Mouse (Mus musculus): ENCODE results near the gene Fignl1. TPM values are rescaled to one million over a fixed set of nuclear protein-coding genes. Genes with fewer than 3 reads are reported as not detected.
A peak's percentile ranks its signal among the peaks of the same experiment; 100 is the strongest.

Fignl1 gene
- polyA plus RNA-seq, 1 experiment from 2014 or later = 101 TPM

DNA sequence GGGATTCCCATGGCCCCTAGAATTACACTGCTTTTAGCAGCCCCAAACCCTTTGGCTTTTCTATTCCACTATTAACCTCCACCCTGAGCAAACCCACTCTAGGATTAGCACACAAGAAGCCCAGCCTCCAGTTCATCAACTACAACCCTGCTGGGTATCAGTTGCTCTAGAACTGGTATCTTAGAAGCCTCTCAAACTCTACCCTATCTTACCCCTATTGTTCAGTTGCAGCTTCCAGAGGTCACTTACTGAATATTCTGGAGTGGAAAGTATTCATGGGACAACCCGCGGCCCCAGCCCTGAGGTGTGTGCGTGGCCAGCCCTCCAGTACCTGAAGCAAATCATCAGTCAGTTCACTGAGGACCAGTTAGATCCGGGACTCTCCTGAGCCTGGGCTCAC lies 34.4 kb downstream of the Fignl1 start:
- no peak overlapping the region for H3K4me2 ChIP-seq (ENCODE audit: low read depth, low read length, severe bottlenecking)
- no peaks in the 10 kb centered on the region for H3K36me3 ChIP-seq (ENCODE audit: control insufficient read depth, insufficient read depth, low read length)
- no peak overlapping the region for H3K27ac ChIP-seq (ENCODE audit: low read depth, low read length)
- H3K4me1 ChIP-seq (replicated peaks; ENCODE audit: control insufficient read depth, insufficient read depth, low read length) = no peaks in the 10 kb centered on the region
- H3K4me3 ChIP-seq (ENCODE audit: low read depth, low read length) = no peak overlapping the region
- WGBS = 88% methylated on average over 4 of the region's 4 CpGs
- ATAC-seq (replicated peaks; ENCODE audit: low FRiP score) = no peak
- H3K27me3 ChIP-seq (ENCODE audit: control insufficient read depth, insufficient read depth, low read length) = no peaks in the 10 kb centered on the region
- no peak overlapping the region for H3K9ac ChIP-seq (ENCODE audit: low read length)
- H3K9me3 ChIP-seq (ENCODE audit: control insufficient read depth, low read length) = no peaks in the 10 kb centered on the region
- no peak for DNase-seq (ENCODE audit: low spot score)

DNA sequence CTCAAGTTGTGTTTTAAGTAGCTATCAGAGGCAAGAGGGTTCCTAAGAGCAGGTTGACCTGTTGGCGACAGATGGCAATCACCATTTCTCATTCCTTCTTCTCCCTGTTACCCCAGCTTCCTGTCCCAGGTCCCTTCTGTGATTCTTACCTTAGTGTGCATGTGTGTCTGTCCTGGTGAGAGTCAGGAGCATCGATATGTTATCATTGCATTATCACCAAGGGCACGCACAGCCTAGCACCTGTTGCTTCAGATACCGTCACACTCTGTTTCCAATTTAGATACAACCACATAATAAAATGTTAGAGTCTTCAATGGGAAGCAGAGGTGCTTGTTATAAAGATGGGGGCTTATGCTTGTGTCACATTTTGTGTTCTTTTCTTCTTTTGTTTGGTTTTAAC lies 36.6 kb downstream of the Fignl1 start:
- H3K4me2 ChIP-seq (ENCODE audit: low read depth, low read length, severe bottlenecking) = no peak overlapping the region
- no peak for DNase-seq (ENCODE audit: low spot score)
- WGBS = 92% methylated on average over 4 of the region's 4 CpGs
- H3K27ac ChIP-seq (ENCODE audit: low read depth, low read length) = no peak overlapping the region
- H3K36me3 ChIP-seq (ENCODE audit: control insufficient read depth, insufficient read depth, low read length) = no peaks in the 10 kb centered on the region
- no peak for ATAC-seq (replicated peaks; ENCODE audit: low FRiP score)
- no peaks in the 10 kb centered on the region for H3K27me3 ChIP-seq (ENCODE audit: control insufficient read depth, insufficient read depth, low read length)
- H3K9ac ChIP-seq (ENCODE audit: low read length) = no peak overlapping the region
- H3K9me3 ChIP-seq (ENCODE audit: control insufficient read depth, low read length) = no peaks in the 10 kb centered on the region
- no peaks in the 10 kb centered on the region for H3K4me1 ChIP-seq (replicated peaks; ENCODE audit: control insufficient read depth, insufficient read depth, low read length)
- H3K4me3 ChIP-seq (ENCODE audit: low read depth, low read length) = no peak overlapping the region

GRCm38 (mm10) chr11:11770691-11771090 lies 38.1 kb downstream of the Fignl1 start:
- H3K4me1 ChIP-seq (replicated peaks; ENCODE audit: control insufficient read depth, insufficient read depth, low read length) = no peaks in the 10 kb centered on the region
- H3K9me3 ChIP-seq (ENCODE audit: control insufficient read depth, low read length) = no peaks in the 10 kb centered on the region
- no peaks in the 10 kb centered on the region for H3K27me3 ChIP-seq (ENCODE audit: control insufficient read depth, insufficient read depth, low read length)
- H3K9ac ChIP-seq (ENCODE audit: low read length) = no peak overlapping the region
- no peaks in the 10 kb centered on the region for H3K36me3 ChIP-seq (ENCODE audit: control insufficient read depth, insufficient read depth, low read length)
- no peak for ATAC-seq (replicated peaks; ENCODE audit: low FRiP score)
- H3K4me3 ChIP-seq (ENCODE audit: low read depth, low read length) = no peak overlapping the region
- H3K4me2 ChIP-seq (ENCODE audit: low read depth, low read length, severe bottlenecking) = no peak overlapping the region
- H3K27ac ChIP-seq (ENCODE audit: low read depth, low read length) = no peak overlapping the region
- no peak for DNase-seq (ENCODE audit: low spot score)
- 93% methylated on average over 3 of the region's 3 CpGs for WGBS

GRCm38 (mm10) chr11:11769281-11769680 lies 39.5 kb downstream of the Fignl1 start:
- H3K36me3 ChIP-seq (ENCODE audit: control insufficient read depth, insufficient read depth, low read length) = no peaks in the 10 kb centered on the region
- H3K27ac ChIP-seq (ENCODE audit: low read depth, low read length) = no peak overlapping the region
- no peak overlapping the region for H3K4me2 ChIP-seq (ENCODE audit: low read depth, low read length, severe bottlenecking)
- no peaks in the 10 kb centered on the region for H3K4me1 ChIP-seq (replicated peaks; ENCODE audit: control insufficient read depth, insufficient read depth, low read length)
- ATAC-seq (replicated peaks; ENCODE audit: low FRiP score) = 0 out of 2 replicates have a peak, but pooled peaks have one; percentile 5
- no peak for DNase-seq (ENCODE audit: low spot score)
- 92% methylated on average over 20 of the region's 20 CpGs for WGBS
- no peaks in the 10 kb centered on the region for H3K9me3 ChIP-seq (ENCODE audit: control insufficient read depth, low read length)
- H3K27me3 ChIP-seq (ENCODE audit: control insufficient read depth, insufficient read depth, low read length) = no peaks in the 10 kb centered on the region
- no peak overlapping the region for H3K4me3 ChIP-seq (ENCODE audit: low read depth, low read length)
- H3K9ac ChIP-seq (ENCODE audit: low read length) = no peak overlapping the region

GRCm38 (mm10) chr11:11768057-11768456 lies 40.7 kb downstream of the Fignl1 start:
- Histone ChIP-seq H3K4me3 (ENCODE audit: low read depth, low read length) (no peak overlapping the region), H3K27me3 (ENCODE audit: control insufficient read depth, insufficient read depth, low read length) (no peaks in the 10 kb centered on the region), H3K9me3 (ENCODE audit: control insufficient read depth, low read length) (no peaks in the 10 kb centered on the region), H3K36me3 (ENCODE audit: control insufficient read depth, insufficient read depth, low read length) (no peaks in the 10 kb centered on the region), H3K4me2 (ENCODE audit: low read depth, low read length, severe bottlenecking) (no peak overlapping the region), H3K9ac (ENCODE audit: low read length) (no peak overlapping the region), H3K4me1 (replicated peaks; ENCODE audit: control insufficient read depth, insufficient read depth, low read length) (no peaks in the 10 kb centered on the region), H3K27ac (ENCODE audit: low read depth, low read length) (no peak overlapping the region)
- ATAC-seq (replicated peaks; ENCODE audit: low FRiP score) (no peak), DNase-seq (ENCODE audit: low spot score) (no peak)
- 94% methylated on average over 2 of the region's 2 CpGs for WGBS

- no peak overlapping the region for H3K4me2 ChIP-seq (ENCODE audit: low read depth, low read length, severe bottlenecking)
- no peak overlapping the region for H3K4me3 ChIP-seq (ENCODE audit: low read depth, low read length)
- ATAC-seq (replicated peaks; ENCODE audit: low FRiP score) (no peak), DNase-seq (ENCODE audit: low spot score) (no peak)
- no peaks in the 10 kb centered on the region for H3K36me3 ChIP-seq (ENCODE audit: control insufficient read depth, insufficient read depth, low read length)
- H3K9ac ChIP-seq (ENCODE audit: low read length) = no peak overlapping the region
- no peaks in the 10 kb centered on the region for H3K9me3 ChIP-seq (ENCODE audit: control insufficient read depth, low read length)
- H3K27me3 ChIP-seq (ENCODE audit: control insufficient read depth, insufficient read depth, low read length) = no peaks in the 10 kb centered on the region
- H3K27ac ChIP-seq (ENCODE audit: low read depth, low read length) = no peak overlapping the region
- H3K4me1 ChIP-seq (replicated peaks; ENCODE audit: control insufficient read depth, insufficient read depth, low read length) = no peaks in the 10 kb centered on the region
Observed at GRCm38 (mm10) chr11:11766736-11767135, 42.0 kb downstream of the Fignl1 start.

DNA sequence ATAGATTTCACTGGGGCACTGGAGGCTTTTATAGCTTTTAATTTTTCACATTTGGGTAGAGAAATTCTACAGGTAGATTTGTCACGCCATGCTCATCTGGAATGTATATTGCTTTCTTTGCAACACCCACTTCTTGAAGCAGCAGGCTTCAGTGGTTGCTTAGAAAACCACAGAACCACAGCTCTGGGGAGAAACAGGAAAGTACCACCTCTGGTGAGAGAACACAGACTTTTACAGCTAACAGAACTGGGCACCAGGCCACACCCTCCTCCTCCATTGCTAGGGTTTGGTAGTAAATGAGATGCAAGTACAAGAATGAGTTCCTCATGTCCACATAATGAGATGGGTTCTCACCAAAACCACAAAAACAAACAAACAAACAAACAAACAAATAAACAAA lies 42.7 kb downstream of the Fignl1 start:
- Histone ChIP-seq H3K4me3 (ENCODE audit: low read depth, low read length) (no peak overlapping the region), H3K4me2 (ENCODE audit: low read depth, low read length, severe bottlenecking) (no peak overlapping the region), H3K36me3 (ENCODE audit: control insufficient read depth, insufficient read depth, low read length) (no peaks in the 10 kb centered on the region), H3K9ac (ENCODE audit: low read length) (no peak overlapping the region), H3K27ac (ENCODE audit: low read depth, low read length) (no peak overlapping the region), H3K9me3 (ENCODE audit: control insufficient read depth, low read length) (no peaks in the 10 kb centered on the region), H3K27me3 (ENCODE audit: control insufficient read depth, insufficient read depth, low read length) (no peaks in the 10 kb centered on the region), H3K4me1 (replicated peaks; ENCODE audit: control insufficient read depth, insufficient read depth, low read length) (no peaks in the 10 kb centered on the region)
- DNase-seq (ENCODE audit: low spot score) (no peak), ATAC-seq (replicated peaks; ENCODE audit: low FRiP score) (no peak)
- 88% methylated on average over 1 of the region's 1 CpGs for WGBS

DNA sequence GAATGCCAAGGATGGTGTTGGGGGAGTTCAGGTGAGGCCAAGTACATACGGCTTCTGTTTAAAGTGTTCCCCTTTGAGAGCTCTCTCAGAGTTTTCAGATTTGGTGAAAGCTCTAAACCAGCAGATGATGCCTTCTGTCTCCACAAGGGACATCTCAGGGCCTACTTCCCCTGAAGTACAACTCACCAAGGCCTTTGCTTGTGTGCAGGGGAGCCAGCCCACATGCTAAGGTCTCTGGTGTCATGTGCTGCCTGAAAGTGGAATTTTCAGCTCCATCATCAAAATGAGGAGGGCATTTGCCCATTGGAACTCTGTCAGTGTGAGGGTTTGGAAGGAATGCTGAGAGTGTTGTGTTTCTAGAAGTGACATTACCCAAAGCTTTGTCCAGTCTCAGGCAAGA lies 43.3 kb downstream of the Fignl1 start:
- Histone ChIP-seq H3K27ac (ENCODE audit: low read depth, low read length) (no peak overlapping the region), H3K9ac (ENCODE audit: low read length) (no peak overlapping the region), H3K4me2 (ENCODE audit: low read depth, low read length, severe bottlenecking) (no peak overlapping the region), H3K9me3 (ENCODE audit: control insufficient read depth, low read length) (no peaks in the 10 kb centered on the region), H3K4me1 (replicated peaks; ENCODE audit: control insufficient read depth, insufficient read depth, low read length) (no peaks in the 10 kb centered on the region), H3K27me3 (ENCODE audit: control insufficient read depth, insufficient read depth, low read length) (no peaks in the 10 kb centered on the region), H3K4me3 (ENCODE audit: low read depth, low read length) (no peak overlapping the region), H3K36me3 (ENCODE audit: control insufficient read depth, insufficient read depth, low read length) (no peaks in the 10 kb centered on the region)
- DNase-seq (ENCODE audit: low spot score) = no peak
- WGBS = 68% methylated on average over 1 of the region's 1 CpGs
- no peak for ATAC-seq (replicated peaks; ENCODE audit: low FRiP score)

DNA sequence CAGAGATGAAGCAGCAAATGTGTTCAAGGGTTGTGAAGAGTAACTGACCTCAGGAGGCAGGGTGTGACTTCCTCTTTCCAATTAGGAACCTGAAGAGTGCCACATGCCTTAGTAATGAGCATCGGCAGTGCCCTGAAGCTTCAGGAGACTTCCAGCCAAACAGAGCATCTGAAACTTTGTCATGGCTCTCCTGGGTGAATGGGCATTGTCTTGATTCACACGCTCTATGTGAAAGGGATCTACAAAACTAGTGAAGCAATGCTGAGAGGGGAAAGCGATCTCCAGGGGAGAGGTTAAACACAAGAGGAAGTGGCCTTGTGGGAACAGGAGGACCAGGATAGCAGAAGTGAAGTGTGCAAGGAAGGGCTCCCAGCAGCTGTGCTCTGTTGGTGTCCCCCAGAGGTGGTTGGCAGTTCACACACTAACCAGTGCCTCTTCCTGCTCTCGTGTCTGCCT lies 45.5 kb downstream of the Fignl1 start:
- no peaks in the 10 kb centered on the region for H3K27me3 ChIP-seq (ENCODE audit: control insufficient read depth, insufficient read depth, low read length)
- no peak for ATAC-seq (replicated peaks; ENCODE audit: low FRiP score)

More for the DNA sequence above, 45.5 kb downstream of the Fignl1 start:
- no peak for DNase-seq (ENCODE audit: low spot score)
- Histone ChIP-seq H3K4me1 (replicated peaks; ENCODE audit: control insufficient read depth, insufficient read depth, low read length) (no peaks in the 10 kb centered on the region), H3K9ac (ENCODE audit: low read length) (no peak overlapping the region), H3K9me3 (ENCODE audit: control insufficient read depth, low read length) (no peaks in the 10 kb centered on the region), H3K4me2 (ENCODE audit: low read depth, low read length, severe bottlenecking) (no peak overlapping the region), H3K27ac (ENCODE audit: low read depth, low read length) (no peak overlapping the region), H3K4me3 (ENCODE audit: low read depth, low read length) (no peak overlapping the region), H3K36me3 (ENCODE audit: control insufficient read depth, insufficient read depth, low read length) (no peaks in the 10 kb centered on the region)
- 71% methylated on average over 4 of the region's 4 CpGs for WGBS
